Mouse (Mus musculus): ENCODE data around the gene Sec61a1.

DNA sequence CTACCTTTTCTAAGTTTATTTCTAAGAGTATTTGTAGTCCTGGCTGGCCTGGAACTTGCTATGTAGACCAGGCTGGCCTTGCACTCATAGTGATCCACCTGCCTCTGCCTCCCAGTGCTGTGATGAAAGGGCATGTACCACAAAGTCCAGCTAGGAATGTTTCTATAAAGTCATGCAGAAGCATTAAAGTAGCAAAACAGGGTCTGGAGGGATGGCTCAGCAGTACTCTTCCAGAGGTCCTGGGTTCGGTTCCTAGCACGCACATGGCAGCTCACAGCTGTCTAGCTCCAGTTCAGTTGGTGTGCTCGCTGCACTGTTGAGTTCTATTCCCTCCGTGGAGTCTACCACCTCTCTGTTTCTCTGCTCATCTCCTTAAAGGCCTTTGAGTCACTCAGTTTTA, 41.5 kb upstream of the Sec61a1 start:
- TF ChIP-seq EP300 (IDR thresholded peaks at IDR 0.05), result no peak
- no peak for TF ChIP-seq CTCF (IDR thresholded peaks at IDR 0.05)

Data from lung, postnatal 0 days (tissue).